Mouse (Mus musculus) layer of hippocampus, adult 8-10 months (tissue): ENCODE results near the gene Glt8d2. TPM values are rescaled to one million over a fixed set of nuclear protein-coding genes. Genes with fewer than 3 reads are reported as not detected.
"Not testable (repeated sequence)": the region's sequence is repeated elsewhere in the genome, so short reads cannot be mapped to it uniquely, and the experiment has no call there.

Experiments used
- DNase-seq, 2 experiments: peaks; one replicate each; pipeline ENCODE4 v3.0.0; 2022; ENCODE audit warnings: low spot score in 2 of 2
- total RNA-seq, 4 experiments: library from RNA; stranded (reverse); gene quantifications; 2 replicates each; pipeline ENCODE4 v1.2.4; 2022

The Glt8d2 gene
- total RNA-seq, 4 experiments from 2014 or later, result 13.9 to 26.8 (median 18.1) TPM

DNA sequence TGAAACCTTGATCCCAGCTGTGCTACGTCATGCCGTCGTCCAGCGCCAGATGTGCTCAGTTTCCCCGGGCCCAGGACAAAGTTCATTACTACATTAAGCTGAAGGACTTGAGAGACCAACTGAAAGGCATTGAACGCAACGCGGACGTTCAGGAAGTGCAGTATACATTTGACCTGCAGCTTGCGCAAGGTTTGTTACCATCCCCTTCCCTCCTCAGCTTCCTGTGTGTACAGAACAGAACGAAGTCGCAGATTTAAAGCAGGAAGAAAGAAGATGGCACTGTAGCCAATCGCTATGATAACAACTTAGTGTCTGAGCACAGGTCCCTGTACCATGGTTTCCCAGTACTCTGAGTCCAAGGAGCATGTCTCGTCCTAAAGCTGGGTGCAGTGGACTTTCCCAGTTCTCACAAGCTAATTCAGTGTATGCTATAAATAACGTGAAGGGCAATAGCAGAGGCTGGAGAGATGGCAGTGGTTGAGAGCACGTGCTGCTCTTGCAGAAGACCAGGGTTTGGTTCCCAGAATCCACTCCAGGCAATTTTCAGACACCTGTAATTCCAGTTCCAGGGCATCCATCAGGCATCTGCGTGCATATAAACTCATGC lies 43.1 kb downstream of the Glt8d2 start:
- no peak for DNase-seq

DNA sequence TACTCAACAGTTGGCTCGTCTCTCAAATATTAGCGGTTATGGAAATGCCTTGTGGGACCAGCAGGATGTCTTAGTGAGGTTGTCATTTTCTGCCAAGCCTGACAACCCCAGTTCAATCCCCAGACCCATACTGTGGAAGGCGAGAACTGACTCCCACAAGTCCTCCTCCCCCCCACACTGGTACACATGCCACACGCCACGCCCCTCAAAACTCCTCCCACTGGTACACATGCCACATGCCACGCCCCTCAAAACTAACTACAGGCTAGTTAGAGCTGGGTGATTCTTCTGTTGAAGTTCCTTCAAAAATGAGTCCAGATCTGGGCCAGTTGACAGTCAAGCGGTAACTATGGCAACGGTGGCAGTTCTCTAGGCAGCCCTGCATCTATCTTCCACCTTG lies 44.4 kb downstream of the Glt8d2 start:
- DNase-seq, result no peak

DNA sequence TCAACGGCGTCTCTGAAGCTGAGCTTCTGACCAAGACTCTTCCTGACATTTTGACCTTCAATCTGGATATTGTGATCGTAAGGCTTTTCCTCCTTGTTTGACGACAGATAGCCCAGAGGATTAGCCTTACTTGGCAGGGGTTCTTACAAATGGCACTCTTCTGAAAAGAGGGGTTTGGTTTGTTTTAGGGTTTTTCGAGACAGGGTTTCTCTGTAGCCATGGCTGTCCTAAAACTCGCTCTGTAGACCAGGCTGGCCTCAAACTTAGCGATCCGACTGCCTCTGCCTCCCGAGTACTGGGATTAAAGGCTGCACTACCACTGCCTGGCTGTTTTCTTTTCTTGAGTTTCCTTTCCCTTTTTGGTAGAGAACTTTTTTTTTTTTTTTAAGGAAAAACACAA lies 49.0 kb downstream of the Glt8d2 start:
- DNase-seq, result no peak

DNA sequence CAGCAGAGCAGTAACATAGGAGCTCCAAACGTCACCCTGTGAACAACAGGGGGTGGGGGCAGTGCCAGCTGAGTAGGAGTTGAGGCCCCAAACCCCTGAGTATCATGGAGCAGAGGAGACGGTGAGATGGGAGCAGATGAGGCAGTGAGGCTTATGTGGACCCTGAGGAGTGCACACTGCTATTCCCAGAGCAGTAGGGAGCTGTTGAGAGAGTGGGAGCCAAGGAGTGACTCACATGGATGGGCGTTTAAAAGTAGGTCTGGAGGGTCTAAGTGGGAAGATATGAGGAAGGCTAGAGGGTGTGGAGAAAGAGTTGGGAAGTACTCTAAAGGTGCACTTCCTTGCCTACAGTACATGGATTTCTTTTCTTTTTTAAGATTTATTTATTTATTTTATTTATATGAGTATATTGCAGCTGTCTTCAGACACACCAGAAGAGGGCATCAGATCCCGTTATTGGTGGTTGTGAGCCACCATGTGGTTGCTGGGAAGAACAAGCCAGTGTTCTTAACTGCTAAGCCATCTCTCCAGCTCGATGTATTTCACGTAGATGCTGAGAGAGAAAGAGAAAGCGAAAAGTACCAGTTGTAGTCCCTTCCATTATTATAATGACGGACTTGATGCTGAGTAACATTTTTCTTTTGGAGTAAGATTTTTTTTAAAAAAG lies 51.3 kb downstream of the Glt8d2 start:
- no peak for DNase-seq

DNA sequence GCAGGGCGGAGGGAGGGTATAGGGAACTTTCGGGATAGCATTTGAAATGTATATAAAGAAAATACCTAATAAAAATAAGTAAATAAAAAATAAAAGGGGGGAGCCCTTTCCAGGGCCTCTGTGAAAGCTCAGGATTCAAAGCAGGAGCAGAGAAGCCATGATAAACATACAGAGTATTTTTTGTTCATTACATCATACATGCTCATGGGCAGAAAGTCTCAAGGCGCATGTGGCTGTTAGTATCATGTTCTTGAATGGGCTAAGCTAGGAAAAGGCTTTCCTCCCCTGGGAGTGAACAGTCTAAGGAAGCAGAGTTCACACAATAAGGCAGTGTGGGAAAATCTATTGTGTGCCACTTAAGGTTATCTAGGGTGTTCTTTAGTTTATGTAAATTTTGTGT lies 54.1 kb downstream of the Glt8d2 start:
- DNase-seq, result no peak

DNA sequence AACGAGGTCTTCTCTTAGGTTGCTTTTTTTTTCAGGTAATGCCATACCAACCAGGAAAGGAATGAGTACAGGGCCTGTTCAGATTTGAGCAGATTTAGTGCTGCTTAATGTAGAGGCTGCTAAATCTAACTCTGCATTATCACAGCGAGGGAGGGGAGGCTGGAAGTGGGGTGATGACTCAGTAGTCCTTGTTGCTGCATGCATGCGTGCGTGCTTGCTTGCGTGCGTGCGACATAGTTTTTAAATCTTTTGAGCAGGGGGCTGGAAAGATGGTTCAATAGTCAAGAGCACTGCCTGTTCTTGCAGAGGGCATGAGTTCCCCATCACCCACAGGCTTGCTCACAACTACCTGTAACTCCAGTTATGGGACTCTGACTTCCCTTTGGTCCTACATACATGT lies 56.1 kb downstream of the Glt8d2 start:
- DNase-seq, result no peak

DNA sequence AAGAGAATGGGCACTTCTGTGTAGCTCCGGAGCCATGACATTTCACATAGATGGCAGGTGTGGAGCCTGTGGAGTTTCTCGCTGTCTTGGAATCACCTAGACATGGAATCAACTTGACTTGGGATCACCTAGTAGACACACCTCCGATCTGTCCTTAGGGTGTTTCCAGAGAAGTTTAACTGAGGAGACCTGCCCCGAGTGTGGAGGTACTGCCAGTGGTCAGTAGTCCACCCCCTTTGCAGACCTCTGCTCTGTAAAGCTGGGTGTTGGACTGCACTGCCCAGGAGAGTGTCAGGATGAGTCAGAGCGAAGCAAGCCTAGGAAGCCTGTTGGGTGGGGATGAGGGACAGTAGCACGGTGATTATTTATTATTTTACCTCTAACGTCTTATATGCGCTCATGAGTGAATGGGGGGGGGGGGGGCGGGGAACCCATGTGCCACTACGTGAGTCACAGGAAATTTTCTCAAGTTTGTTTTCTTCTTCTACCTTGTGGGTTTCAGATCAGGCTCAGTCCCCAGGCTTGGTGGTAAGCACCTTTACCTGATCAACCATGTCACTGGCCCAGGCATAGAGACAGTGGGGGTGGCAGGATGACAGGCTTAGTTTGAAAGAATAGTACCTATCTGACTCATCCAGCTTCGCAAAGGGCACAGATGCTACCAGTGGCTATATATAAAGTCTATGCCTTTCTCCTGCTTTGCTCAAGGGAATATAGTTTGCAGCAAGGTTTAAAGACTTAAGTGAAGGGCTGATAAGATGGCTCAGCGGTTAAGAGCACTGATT lies 57.8 kb downstream of the Glt8d2 start:
- DNase-seq, result no peak

DNA sequence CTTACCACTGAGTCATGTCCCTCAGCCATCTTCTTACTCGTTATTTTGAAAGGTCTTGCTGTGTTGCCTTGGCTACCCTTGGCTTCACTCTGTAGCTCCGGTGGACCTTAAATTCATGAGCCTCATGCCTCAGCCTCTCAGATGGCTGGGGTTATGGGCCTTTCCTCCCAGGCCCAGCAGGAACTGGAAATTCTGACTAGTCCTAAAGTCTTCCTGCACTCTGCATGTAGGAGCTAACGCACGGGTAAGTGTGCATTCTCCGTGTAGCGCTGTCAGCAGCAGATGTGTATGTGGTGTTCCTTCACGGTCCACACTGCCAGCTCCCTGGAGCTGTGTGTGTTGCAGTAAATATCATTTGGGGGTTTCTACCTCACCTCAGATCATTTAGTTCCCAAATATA lies 59.3 kb downstream of the Glt8d2 start:
- no peak for DNase-seq

DNA sequence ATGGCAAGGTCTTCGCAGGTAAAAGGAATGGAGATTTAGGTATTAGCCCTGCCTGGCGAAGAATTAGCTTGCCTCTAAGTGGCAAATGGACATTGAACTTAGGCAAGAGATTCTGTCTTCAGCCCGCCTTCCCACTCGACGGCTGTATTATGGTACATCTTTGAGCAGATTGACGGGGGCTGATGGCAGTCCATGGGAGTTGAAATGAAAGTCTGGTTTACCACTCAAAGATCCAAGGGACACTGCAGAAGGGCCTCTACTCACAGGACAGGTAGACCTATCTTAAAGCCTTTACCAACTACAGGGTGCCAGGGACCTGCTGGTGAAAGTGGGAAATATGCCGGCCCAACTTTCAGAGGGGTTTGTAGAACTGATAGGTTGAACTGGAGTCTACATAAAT lies 60.0 kb downstream of the Glt8d2 start:
- no peak for DNase-seq

DNA sequence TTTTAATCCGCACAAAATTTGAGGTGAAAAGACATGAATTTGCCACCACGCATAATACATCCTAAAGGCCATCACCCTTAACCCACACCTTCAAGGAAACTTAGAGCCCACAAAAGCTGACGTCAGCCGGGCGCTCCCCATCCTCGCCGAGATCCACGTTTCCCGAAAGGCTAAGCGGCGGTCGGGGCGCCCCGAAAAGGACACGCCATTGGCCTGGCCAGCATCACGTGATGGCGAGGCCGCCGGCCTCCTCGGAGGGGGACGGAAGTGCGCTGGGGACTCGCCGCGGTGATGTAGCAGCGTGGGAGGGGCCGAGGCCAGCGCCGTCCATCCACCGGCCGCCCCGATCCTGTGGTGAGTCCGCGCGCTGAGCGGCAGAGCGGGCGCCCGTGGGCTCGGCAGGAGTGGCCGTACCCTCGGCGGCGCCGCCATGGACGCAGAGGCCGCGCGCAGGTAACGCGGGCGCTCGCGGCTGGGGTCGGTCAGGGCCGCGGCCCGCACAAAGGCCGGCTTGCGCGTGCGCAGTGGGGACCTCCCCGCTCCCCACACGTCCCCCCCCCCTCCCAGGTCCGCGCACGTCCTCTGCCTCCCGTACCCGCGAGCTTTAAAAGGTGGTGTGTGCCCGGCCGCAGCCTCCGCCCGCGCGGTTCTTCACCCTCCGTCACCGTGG lies 60.7 kb downstream of the Glt8d2 start, which contains the start of gene Tdg:
TSS of gene Tdg (plus strand) at position 243 of the 670 bp plus-strand sequence.
- DNase-seq, result peak; percentile 86 to 87

DNA sequence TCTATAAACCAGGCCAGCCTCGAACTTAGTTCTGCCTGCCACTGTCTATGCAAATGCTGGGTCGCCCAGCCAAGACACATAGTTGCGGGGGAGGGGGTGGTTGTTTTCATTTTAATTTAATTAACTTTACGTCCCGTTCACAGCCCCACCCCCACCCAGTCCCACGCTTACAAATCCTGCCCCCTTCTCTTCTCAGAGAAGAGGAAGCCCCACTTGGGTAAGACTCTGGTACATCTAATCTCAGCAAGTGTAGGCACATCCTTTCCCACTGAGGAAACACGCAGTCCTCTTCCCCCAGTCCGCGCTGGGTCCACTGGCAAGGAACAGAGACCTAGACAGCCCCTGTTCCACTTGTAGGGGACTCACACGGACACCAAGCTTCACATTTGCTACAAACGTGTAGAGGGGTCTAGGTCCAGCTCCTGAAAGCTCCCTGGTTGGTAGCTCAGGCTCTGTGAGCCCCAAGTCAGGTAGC lies 61.3 kb downstream of the Glt8d2 start:
- DNase-seq, result no peak

DNA sequence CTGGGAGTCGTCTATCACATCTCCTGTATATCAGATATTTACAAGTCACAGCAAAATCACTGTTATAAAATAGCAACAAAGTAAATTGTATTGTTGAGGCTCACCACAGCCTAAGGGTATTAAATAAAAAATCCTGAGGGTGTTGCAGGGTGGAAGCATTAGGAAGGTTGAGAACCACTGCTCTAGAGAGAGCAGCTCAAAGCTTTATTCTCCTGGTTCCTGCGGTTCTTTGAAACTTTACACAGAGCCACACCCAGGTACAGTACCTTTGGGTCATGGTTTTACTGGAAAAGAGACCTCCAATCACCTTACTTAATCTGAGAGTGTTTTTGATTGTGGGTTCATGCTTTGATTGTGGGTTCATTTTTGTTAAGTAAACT lies 66.9 kb downstream of the Glt8d2 start:
- not testable (repeated sequence) for DNase-seq

DNA sequence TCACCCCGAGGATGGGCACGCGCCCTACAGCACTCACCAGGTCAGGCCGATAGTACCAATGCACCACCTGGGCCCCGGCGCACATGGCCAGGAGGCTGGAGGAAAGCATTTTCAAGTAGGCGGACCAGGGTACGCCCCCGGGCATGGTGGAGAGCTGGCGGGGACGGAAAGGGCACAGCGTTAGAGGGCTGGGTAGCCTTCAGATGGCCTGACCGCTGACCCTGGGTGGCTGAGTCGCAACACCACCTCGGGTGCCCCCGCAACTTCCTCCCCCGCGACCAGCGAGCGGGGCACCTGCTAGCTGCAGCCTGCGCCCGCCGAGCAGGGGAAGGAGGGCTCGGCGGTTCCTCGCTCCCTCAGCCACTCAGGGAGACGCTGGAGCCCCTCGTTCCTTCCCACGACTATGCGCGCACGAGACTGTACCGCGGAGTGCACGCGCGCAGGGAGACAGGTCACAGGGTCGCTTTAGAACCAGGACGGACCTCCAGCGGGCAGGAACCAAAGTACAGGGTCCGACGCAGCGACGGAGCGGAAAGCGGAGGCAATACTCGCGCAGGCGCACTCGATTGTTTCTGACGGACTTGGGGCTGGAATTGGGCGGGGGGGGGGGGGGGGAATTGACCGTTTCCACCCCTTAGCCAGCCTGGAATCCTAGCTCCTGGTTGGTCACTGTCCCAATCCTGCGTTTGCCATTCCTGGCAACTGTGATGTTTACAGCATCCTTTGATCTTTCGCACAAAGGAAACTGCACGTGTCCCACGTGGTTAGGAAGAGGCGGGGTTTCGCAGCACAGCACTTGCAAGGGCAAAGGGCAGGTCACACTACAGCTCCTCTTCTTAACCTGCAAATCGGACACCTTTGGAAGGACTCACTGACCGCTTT lies 67.5 kb downstream of the Glt8d2 start, which contains the start of gene 1190007I07Rik:
TSS of gene 1190007I07Rik (minus strand) at position 558 of the 882 bp plus-strand sequence.
- peak; percentile 75 to 87 for DNase-seq

DNA sequence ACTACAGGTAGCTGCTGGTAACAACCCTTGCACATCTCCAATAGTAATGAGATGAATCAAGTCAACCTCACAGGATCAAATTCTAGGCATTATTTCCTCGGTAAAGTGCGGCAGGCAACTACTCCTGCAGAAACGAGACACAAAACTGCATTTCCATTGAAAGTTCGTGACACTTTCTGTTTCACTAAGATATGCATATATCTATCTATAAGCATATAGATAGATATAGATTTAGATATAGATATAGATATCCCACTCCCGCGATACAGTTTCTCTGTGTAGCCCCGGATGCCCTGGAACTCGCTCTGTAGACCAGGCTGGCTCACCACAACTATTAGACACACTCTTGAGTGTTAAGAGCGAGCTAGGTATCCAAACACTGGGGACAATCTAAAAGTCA lies 68.2 kb downstream of the Glt8d2 start:
- DNase-seq, result no peak

Other genes with a start within 250 kb of the Glt8d2 start
- gene Gm1553, start 198.0 kb downstream of the Glt8d2 start, total RNA-seq, result not detected
- 10 to 100 TPM; 19.7 to 22.4 (median 19.7) TPM for gene 1190007I07Rik, start 67.4 kb downstream of the Glt8d2 start, total RNA-seq
- 10 to 100 TPM; 35.5 to 42.7 (median 36.9) TPM for gene Tdg, start 60.8 kb downstream of the Glt8d2 start, total RNA-seq
- 10 to 100 TPM; 40.1 to 62.4 (median 51.7) TPM for gene Hcfc2, start 5.5 kb upstream of the Glt8d2 start, total RNA-seq
- 10 to 100 TPM; 58.1 to 69.3 (median 62.9) TPM for gene Nfyb, start 73.5 kb upstream of the Glt8d2 start, total RNA-seq
- 10 to 100 TPM; 53.3 to 58.4 (median 56.1) TPM for gene Txnrd1, start 143.3 kb upstream of the Glt8d2 start, total RNA-seq
- 1 to 10 TPM; 1.7 to 3.4 (median 2.6) TPM for gene Eid3, start 176.0 kb upstream of the Glt8d2 start, total RNA-seq